Mouse (Mus musculus) mouse trophoblast stem cell (cell line): ENCODE results near the gene Myh15.
"Not testable (repeated sequence)": the region's sequence is repeated elsewhere in the genome, so short reads cannot be mapped to it uniquely, and the experiment has no call there.

ENCODE experiments used
- in situ Hi-C, 2 experiments: fragments of 300-500 bp; cut with MseI, MboI; formaldehyde crosslinking; loops; 2 replicates in 1 of 2; 3 replicates in 1 of 2; pipeline ENCODE4 v1.15.1; 2025

Myh15 gene

GRCm38 (mm10) chr16:49057186-49057585, at the start of gene Myh15:
Gene Myh15, plus strand, starts transcription at chr16:49057486.
- in situ Hi-C loops = no loop called here

GRCm38 (mm10) chr16:49016620-49017332, 40.5 kb upstream of the Myh15 start:
- in situ Hi-C loops = no loop called here

GRCm38 (mm10) chr16:49035852-49036251, 21.4 kb upstream of the Myh15 start:
- in situ Hi-C loops = no loop called here

GRCm38 (mm10) chr16:49037771-49038170, 19.5 kb upstream of the Myh15 start:
- in situ Hi-C loops = no loop called here

- in situ Hi-C loops = no loop called here
Measured at GRCm38 (mm10) chr16:49040554-49041221, 16.6 kb upstream of the Myh15 start.

GRCm38 (mm10) chr16:49049214-49049613, 8.1 kb upstream of the Myh15 start:
- in situ Hi-C loops = no loop called here

- in situ Hi-C loops = no loop called here
Measured at GRCm38 (mm10) chr16:49069256-49069963, 12.1 kb downstream of the Myh15 start.

GRCm38 (mm10) chr16:49071316-49071715, 14.0 kb downstream of the Myh15 start:
- in situ Hi-C loops = no loop called here

- in situ Hi-C loops = no loop called here
Measured at GRCm38 (mm10) chr16:49128015-49128414, 70.7 kb downstream of the Myh15 start.

GRCm38 (mm10) chr16:49156193-49156592, 98.9 kb downstream of the Myh15 start:
- in situ Hi-C loops = no loop called here

- in situ Hi-C loops = no loop called here
Measured at GRCm38 (mm10) chr16:49164349-49165137, 107.3 kb downstream of the Myh15 start.

- in situ Hi-C loops = no loop called here
Measured at GRCm38 (mm10) chr16:49165728-49166127, 108.4 kb downstream of the Myh15 start.

GRCm38 (mm10) chr16:49167325-49167724, 110.0 kb downstream of the Myh15 start:
- in situ Hi-C loops = no loop called here

- in situ Hi-C loops = no loop called here
Measured at GRCm38 (mm10) chr16:49175077-49175476, 117.8 kb downstream of the Myh15 start.

GRCm38 (mm10) chr16:49175729-49176395, 118.6 kb downstream of the Myh15 start:
- in situ Hi-C loops = no loop called here

GRCm38 (mm10) chr16:49193521-49193920, 136.2 kb downstream of the Myh15 start:
- in situ Hi-C loops = no loop called here

GRCm38 (mm10) chr16:49193986-49194385, 136.7 kb downstream of the Myh15 start:
- in situ Hi-C loops = no loop called here

GRCm38 (mm10) chr16:49196290-49196689, 139.0 kb downstream of the Myh15 start:
- in situ Hi-C loops = no loop called here

- in situ Hi-C loops = no loop called here
Measured at GRCm38 (mm10) chr16:49197951-49198350, 140.7 kb downstream of the Myh15 start.

- in situ Hi-C loops = no loop called here
Measured at GRCm38 (mm10) chr16:49223733-49224132, 166.4 kb downstream of the Myh15 start.

GRCm38 (mm10) chr16:49243517-49243916, 186.2 kb downstream of the Myh15 start:
- in situ Hi-C loops = not testable (repeated sequence)
